Mouse (Mus musculus): ENCODE results near the gene Tmem240. TPM values are rescaled to one million over a fixed set of nuclear protein-coding genes. Genes with fewer than 3 reads are reported as not detected.
"Not testable (repeated sequence)": the region's sequence is repeated elsewhere in the genome, so short reads cannot be mapped to it uniquely, and the experiment has no call there.

Gene Tmem240
- polyA plus RNA-seq, 1 experiment from 2014 or later = 2.2 TPM

DNA sequence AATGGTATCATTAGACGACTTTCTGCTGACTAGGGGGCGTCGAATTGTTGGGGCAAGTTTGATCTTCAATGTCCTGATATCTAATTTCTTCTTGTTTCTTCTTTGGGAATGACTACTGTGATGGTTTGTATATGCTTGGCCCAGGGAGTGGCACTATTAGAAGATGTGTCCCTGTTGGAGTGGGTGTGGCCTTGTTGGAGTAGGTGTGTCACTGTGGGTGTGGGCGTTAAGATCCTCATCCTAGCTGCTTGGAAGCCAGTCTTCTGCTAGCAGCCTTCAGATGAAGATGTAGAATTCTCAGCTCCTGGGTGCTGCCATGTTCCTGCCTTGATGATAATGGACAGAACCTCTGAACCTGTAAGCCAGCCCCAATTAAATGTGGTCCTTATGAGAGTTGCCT is 54.2 kb downstream of the Tmem240 start:
- WGBS = 78% methylated on average over 4 of the region's 4 CpGs

GRCm38 (mm10) chr4:155790021-155790489 is 55.5 kb downstream of the Tmem240 start, which contains the start of gene Ankrd65:
Gene Ankrd65 (plus strand): TSS chr4:155790439.
- ATAC-seq (ENCODE audit: insufficient number of reproducible peaks, insufficient read depth, low FRiP score, low TSS enrichment) = no peak
- Histone ChIP-seq H3K36me3 (no peaks in the 10 kb centered on the region), H3K9ac (no peak within 1 kb of the TSS), H3K4me3 (no peak within 1 kb of the TSS), H3K4me2 (replicated peaks) (no peak within 1 kb of the TSS), H3K27me3 (no peaks in the 10 kb centered on the region), H3K9me3 (no peaks in the 10 kb centered on the region), H3K27ac (no peak within 1 kb of the TSS), H3K4me1 (peaks cover 5% of the 10 kb centered on the region; the same call in 1 of the 2 replicates)
- WGBS = 79% methylated on average over 3 of the region's 3 CpGs

More for the DNA sequence above, 54.2 kb downstream of the Tmem240 start:
- not testable (repeated sequence) for H3K9me3 ChIP-seq; ATAC-seq (ENCODE audit: insufficient number of reproducible peaks, insufficient read depth, low FRiP score, low TSS enrichment); H3K27me3 ChIP-seq; H3K9ac ChIP-seq; H3K4me2 ChIP-seq (replicated peaks); H3K27ac ChIP-seq; H3K4me3 ChIP-seq; H3K36me3 ChIP-seq
- H3K4me1 ChIP-seq = peaks cover 11% of the 10 kb centered on the region

Small RNAs within 50 kb of the gene (microRNA-seq; reads per million reads assigned to microRNA genes)
- gene Gm27743 = not detected

Other genes starting within 250 kb of the Tmem240 start
- gene Gnb1, start 243.4 kb upstream of the Tmem240 start, polyA plus RNA-seq (2016; fragmentation: Nextera tagmentation; extraction: Ambion mirVana) = 570 and 588 TPM in 2 replicates
- gene Nadk, start 172.4 kb upstream of the Tmem240 start, polyA plus RNA-seq (2016; fragmentation: Nextera tagmentation; extraction: Ambion mirVana) = 96.6 and 101 TPM in 2 replicates
- 11.4 and 12.5 TPM in 2 replicates for gene Slc35e2, start 133.4 kb upstream of the Tmem240 start, polyA plus RNA-seq (2016; fragmentation: Nextera tagmentation; extraction: Ambion mirVana)
- gene Cdk11b, start 109.9 kb upstream of the Tmem240 start, polyA plus RNA-seq (2016; fragmentation: Nextera tagmentation; extraction: Ambion mirVana) = 78.3 and 86.6 TPM in 2 replicates
- gene Gm10563, start 89.4 kb upstream of the Tmem240 start, polyA plus RNA-seq (2016; fragmentation: Nextera tagmentation; extraction: Ambion mirVana) = not detected in 2 replicates
- gene Mmp23, start 81.4 kb upstream of the Tmem240 start, polyA plus RNA-seq (2016; fragmentation: Nextera tagmentation; extraction: Ambion mirVana) = 11.3 and 16.1 TPM in 2 replicates
- 38.2 and 40.8 TPM in 2 replicates for gene Mib2, start 65.6 kb upstream of the Tmem240 start, polyA plus RNA-seq (2016; fragmentation: Nextera tagmentation; extraction: Ambion mirVana)
- gene Fndc10, start 40.5 kb upstream of the Tmem240 start, polyA plus RNA-seq (2016; fragmentation: Nextera tagmentation; extraction: Ambion mirVana) = 12.2 and 15.2 TPM in 2 replicates
- 135 and 136 TPM in 2 replicates for gene Ssu72, start 30.0 kb upstream of the Tmem240 start, polyA plus RNA-seq (2016; fragmentation: Nextera tagmentation; extraction: Ambion mirVana)
- gene Atad3a, start 26.3 kb downstream of the Tmem240 start, polyA plus RNA-seq (2016; fragmentation: Nextera tagmentation; extraction: Ambion mirVana) = 103 and 106 TPM in 2 replicates
- gene Vwa1, start 39.9 kb downstream of the Tmem240 start, polyA plus RNA-seq (2016; fragmentation: Nextera tagmentation; extraction: Ambion mirVana) = 9.2 and 9.5 TPM in 2 replicates
- 0.69 and 1.0 TPM in 2 replicates for gene Tmem88b, start 51.1 kb downstream of the Tmem240 start, polyA plus RNA-seq (2016; fragmentation: Nextera tagmentation; extraction: Ambion mirVana)
- gene Ankrd65, start 55.6 kb downstream of the Tmem240 start, polyA plus RNA-seq (2016; fragmentation: Nextera tagmentation; extraction: Ambion mirVana) = 0.25 TPM in 1 of 2 replicates, not detected in the other
- 214 TPM in 2 replicates for gene Mrpl20, start 68.1 kb downstream of the Tmem240 start, polyA plus RNA-seq (2016; fragmentation: Nextera tagmentation; extraction: Ambion mirVana)
- gene Ccnl2, start 77.7 kb downstream of the Tmem240 start, polyA plus RNA-seq (2016; fragmentation: Nextera tagmentation; extraction: Ambion mirVana) = 243 and 253 TPM in 2 replicates
- 146 and 149 TPM in 2 replicates for gene Aurkaip1, start 96.5 kb downstream of the Tmem240 start, polyA plus RNA-seq (2016; fragmentation: Nextera tagmentation; extraction: Ambion mirVana)
- 50.7 and 52.6 TPM in 2 replicates for gene Mxra8, start 104.9 kb downstream of the Tmem240 start, polyA plus RNA-seq (2016; fragmentation: Nextera tagmentation; extraction: Ambion mirVana)
- 8.3 and 16.9 TPM in 2 replicates for gene Dvl1, start 112.6 kb downstream of the Tmem240 start, polyA plus RNA-seq (2016; fragmentation: Nextera tagmentation; extraction: Ambion mirVana)
- gene Tas1r3, start 128.6 kb downstream of the Tmem240 start, polyA plus RNA-seq (2016; fragmentation: Nextera tagmentation; extraction: Ambion mirVana) = 0.34 and 0.47 TPM in 2 replicates
- gene Cptp, start 134.6 kb downstream of the Tmem240 start, polyA plus RNA-seq (2016; fragmentation: Nextera tagmentation; extraction: Ambion mirVana) = 15.9 and 17.1 TPM in 2 replicates
- 83.7 and 85.4 TPM in 2 replicates for gene Ints11, start 134.7 kb downstream of the Tmem240 start, polyA plus RNA-seq (2016; fragmentation: Nextera tagmentation; extraction: Ambion mirVana)
- gene Pusl1, start 157.0 kb downstream of the Tmem240 start, polyA plus RNA-seq (2016; fragmentation: Nextera tagmentation; extraction: Ambion mirVana) = 56.0 and 56.6 TPM in 2 replicates
- gene Acap3, start 157.0 kb downstream of the Tmem240 start, polyA plus RNA-seq (2016; fragmentation: Nextera tagmentation; extraction: Ambion mirVana) = 25.1 and 27.7 TPM in 2 replicates
- gene Ube2j2, start 209.0 kb downstream of the Tmem240 start, polyA plus RNA-seq (2016; fragmentation: Nextera tagmentation; extraction: Ambion mirVana) = 158 and 160 TPM in 2 replicates
- gene C1qtnf12, start 227.5 kb downstream of the Tmem240 start, polyA plus RNA-seq (2016; fragmentation: Nextera tagmentation; extraction: Ambion mirVana) = 31.9 and 35.8 TPM in 2 replicates